Mouse (Mus musculus) E14TG2a.4 (cell line): ENCODE results near the gene Abi1.

Experiments used
- H3K27me3 ChIP-seq: 2 replicates; pipeline ENCODE4 v1.6.1; 2014; ENCODE audit warnings: low read length, control low read depth; ENCODE audit not compliant: insufficient read depth
- H3K36me3 ChIP-seq: 2 replicates; pipeline ENCODE4 v1.6.1; 2014; ENCODE audit warnings: low read length, control low read depth; ENCODE audit not compliant: insufficient read depth
- H3K4me1 ChIP-seq: replicated peaks from 2 replicates; pipeline ENCODE4 v1.6.1; 2014; ENCODE audit warnings: low read depth, low read length, control low read depth
- H3K4me3 ChIP-seq: replicated peaks from 2 replicates; pipeline ENCODE4 v1.5.1; 2014; ENCODE audit warnings: mild to moderate bottlenecking, low read length
- H3K9me3 ChIP-seq: 2 replicates; pipeline ENCODE4 v1.6.1; 2014; ENCODE audit warnings: low read length, control low read depth
- CTCF ChIP-seq: conservative IDR thresholded peaks from 2 replicates; pipeline ENCODE4 v1.5.1; 2014; ENCODE audit warnings: low read length
- NANOG ChIP-seq: IDR thresholded peaks from 2 replicates; pipeline ENCODE4 v1.6.1; 2014; ENCODE audit warnings: borderline replicate concordance, low read length, mixed read lengths
- POU5F1 ChIP-seq: IDR thresholded peaks from 2 replicates; pipeline ENCODE4 v1.6.1; 2014; ENCODE audit warnings: low read length, borderline replicate concordance

The Abi1 gene

GRCm38 (mm10) chr2:23039082-23040000 lies 700 bp downstream of the Abi1 start:
- no peak for TF ChIP-seq POU5F1
- no peak for TF ChIP-seq NANOG
- no peak for TF ChIP-seq CTCF
- H3K4me1 ChIP-seq = peaks cover 26% of the 10 kb centered on the region
- H3K4me3 ChIP-seq = peak overlapping the region; percentile 96
- H3K27me3 ChIP-seq = no peaks in the 10 kb centered on the region
- no peaks in the 10 kb centered on the region for H3K9me3 ChIP-seq
- H3K36me3 ChIP-seq = no peaks in the 10 kb centered on the region

- TF ChIP-seq NANOG (no peak), POU5F1 (no peak), CTCF (no peak)
- Histone ChIP-seq H3K27me3 (no peaks in the 10 kb centered on the region), H3K4me3 (no peak overlapping the region), H3K4me1 (peaks cover 30% of the 10 kb centered on the region), H3K9me3 (no peaks in the 10 kb centered on the region), H3K36me3 (peaks cover 23% of the 10 kb centered on the region)
Observed at GRCm38 (mm10) chr2:23035467-23035866, 4.6 kb downstream of the Abi1 start.

GRCm38 (mm10) chr2:23034692-23035435 lies 5.2 kb downstream of the Abi1 start:
- Histone ChIP-seq H3K9me3 (no peaks in the 10 kb centered on the region), H3K27me3 (no peaks in the 10 kb centered on the region), H3K4me3 (no peak overlapping the region), H3K4me1 (peaks cover 30% of the 10 kb centered on the region), H3K36me3 (peaks cover 23% of the 10 kb centered on the region)
- TF ChIP-seq CTCF = no peak
- TF ChIP-seq POU5F1 = no peak
- TF ChIP-seq NANOG = no peak

- Histone ChIP-seq H3K9me3 (no peaks in the 10 kb centered on the region), H3K27me3 (no peaks in the 10 kb centered on the region), H3K4me3 (no peak overlapping the region), H3K36me3 (peaks cover 23% of the 10 kb centered on the region), H3K4me1 (peaks cover 6% of the 10 kb centered on the region; the same call in 1 of the 2 replicates)
- no peak for TF ChIP-seq CTCF
- no peak for TF ChIP-seq POU5F1
- TF ChIP-seq NANOG = no peak
Observed at GRCm38 (mm10) chr2:23030631-23031030, 9.4 kb downstream of the Abi1 start.

GRCm38 (mm10) chr2:23028826-23029225 lies 11.2 kb downstream of the Abi1 start:
- Histone ChIP-seq H3K9me3 (no peaks in the 10 kb centered on the region), H3K4me1 (peaks cover 6% of the 10 kb centered on the region; the same call in 1 of the 2 replicates), H3K36me3 (peaks cover 19% of the 10 kb centered on the region), H3K27me3 (no peaks in the 10 kb centered on the region), H3K4me3 (no peak overlapping the region)
- no peak for TF ChIP-seq POU5F1
- TF ChIP-seq NANOG = no peak
- no peak for TF ChIP-seq CTCF

GRCm38 (mm10) chr2:23026379-23026778 lies 13.7 kb downstream of the Abi1 start:
- H3K9me3 ChIP-seq = no peaks in the 10 kb centered on the region
- no peaks in the 10 kb centered on the region for H3K27me3 ChIP-seq
- peaks cover 22% of the 10 kb centered on the region for H3K4me1 ChIP-seq
- peaks cover 6% of the 10 kb centered on the region; the same call in 1 of the 2 replicates for H3K36me3 ChIP-seq
- no peak overlapping the region for H3K4me3 ChIP-seq
- no peak for TF ChIP-seq NANOG

- H3K36me3 ChIP-seq = no peaks in the 10 kb centered on the region
- no peak overlapping the region for H3K4me3 ChIP-seq
- peaks cover 25% of the 10 kb centered on the region for H3K4me1 ChIP-seq
- no peaks in the 10 kb centered on the region for H3K27me3 ChIP-seq
- no peaks in the 10 kb centered on the region for H3K9me3 ChIP-seq
- TF ChIP-seq POU5F1 (no peak), NANOG (no peak), CTCF (no peak)
Observed at GRCm38 (mm10) chr2:23023714-23024282, 16.2 kb downstream of the Abi1 start.

- Histone ChIP-seq H3K9me3 (no peaks in the 10 kb centered on the region), H3K4me1 (peaks cover 25% of the 10 kb centered on the region), H3K36me3 (no peaks in the 10 kb centered on the region), H3K4me3 (no peak overlapping the region), H3K27me3 (no peaks in the 10 kb centered on the region)
- TF ChIP-seq NANOG = no peak
- TF ChIP-seq CTCF = no peak
Observed at GRCm38 (mm10) chr2:23023023-23023422, 17.0 kb downstream of the Abi1 start.
